Mouse (Mus musculus): ENCODE measurements around the gene Trim43a.

DNA sequence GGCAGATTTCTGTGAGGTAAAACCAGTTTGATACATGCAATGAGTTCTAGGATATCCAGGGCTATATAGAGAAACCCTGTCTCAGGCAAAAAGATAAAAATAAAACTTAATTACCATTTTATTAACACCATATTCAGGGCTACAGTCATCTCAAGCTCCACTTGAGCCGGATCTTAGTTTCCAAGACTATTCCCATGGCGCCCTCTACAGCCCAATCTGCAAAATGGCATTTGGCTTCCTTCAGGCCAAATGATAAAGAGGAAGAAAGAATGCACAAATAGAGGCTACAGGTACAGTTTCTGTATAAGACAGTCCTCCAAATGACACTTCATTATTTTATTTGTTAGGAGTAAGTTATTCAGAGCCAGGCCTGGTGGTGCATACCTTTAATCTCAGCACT lies 34.5 kb upstream of the Trim43a start:
- TF ChIP-seq MYOG (IDR thresholded peaks at IDR 0.05; ENCODE audit: control insufficient read depth in 1 of 3, insufficient read depth in 1 of 3, insufficient read length in 2 of 3, low read depth in 2 of 3) (no peak), TCF12 (IDR thresholded peaks at IDR 0.05; ENCODE audit: insufficient read depth, poor library complexity, severe bottlenecking) (no peak), POLR2A (IDR thresholded peaks at IDR 0.05; ENCODE audit: insufficient read length, low read depth) (no peak), POLR2AphosphoS2 (IDR thresholded peaks at IDR 0.05; ENCODE audit: insufficient read length, low read depth) (no peak), REST (IDR thresholded peaks at IDR 0.05; ENCODE audit: insufficient read depth, insufficient read length) (no peak), TCF3 (IDR thresholded peaks at IDR 0.05; ENCODE audit: insufficient read length, low read depth) (no peak), MYOD1 (IDR thresholded peaks at IDR 0.05; ENCODE audit: control insufficient read depth in 1 of 3, insufficient read length in 2 of 3, low read depth in 2 of 3) (no peak)

Data from myocyte (in vitro differentiated cells).